In the genomic region with DNA sequence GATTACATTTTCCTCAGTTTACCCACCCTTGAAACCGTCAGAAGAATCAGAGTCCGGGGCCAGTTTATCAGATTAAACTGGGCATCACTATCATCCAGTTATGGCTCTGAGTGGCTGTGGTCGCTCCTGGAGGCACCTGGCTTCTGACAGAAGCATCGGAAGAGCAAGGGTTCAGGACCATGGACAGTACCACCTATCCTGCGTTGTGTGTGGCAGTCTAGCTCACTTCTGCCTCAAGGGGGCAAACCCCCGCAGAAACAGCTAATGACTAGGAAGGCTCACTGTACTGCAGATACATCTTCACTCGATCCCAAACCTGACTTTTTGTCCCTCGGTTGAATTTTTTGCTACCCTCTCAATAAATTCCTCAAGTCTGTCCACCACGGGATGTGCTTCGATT, we compare ENCODE assay signal across 9 mouse cellular contexts.
DNase-seq lines count a peak whose midpoint lies in the region; ATAC-seq and TF ChIP-seq lines count a peak whose summit lies in the region.
"Had no signal": no experiment of that assay in that cellular context is flagged by ENCODE, and none has a peak within 500 bp of the region (broad histone marks: within the 10 kb centered on the region; RNA-seq: fewer than 3 reads in every experiment).

No protein-coding gene starts in this region.

- no peak overlapping the region for H3K27ac ChIP-seq in forebrain, embryonic 14.5 days (ENCODE audit: low read depth, low read length)
- no peak overlapping the region for H3K27ac ChIP-seq in forebrain, embryonic 15.5 days (replicated peaks)
- H3K27ac ChIP-seq in midbrain, embryonic 14.5 days (replicated peaks; ENCODE audit: low read depth, low read length) = no peak overlapping the region
- H3K27ac ChIP-seq in midbrain, embryonic 16.5 days (ENCODE audit: low read length) = no peak overlapping the region
- H3K27ac ChIP-seq in hindbrain, postnatal 0 days = no peak overlapping the region
- H3K27ac ChIP-seq: limb, embryonic 12.5 days had no signal

- H3K4me2 ChIP-seq in forebrain, embryonic 14.5 days (ENCODE audit: low read length) = no peak overlapping the region
- H3K4me2 ChIP-seq in forebrain, embryonic 15.5 days (replicated peaks) = no peak overlapping the region
- H3K4me2 ChIP-seq in midbrain, embryonic 14.5 days (ENCODE audit: low read length) = no peak overlapping the region
- H3K4me2 ChIP-seq in midbrain, embryonic 16.5 days (ENCODE audit: low read length) = no peak overlapping the region
- no peak overlapping the region for H3K4me2 ChIP-seq in hindbrain, postnatal 0 days (ENCODE audit: low read depth, low read length)
- H3K4me2 ChIP-seq: limb, embryonic 12.5 days had no signal

- no peak overlapping the region for H3K4me3 ChIP-seq in forebrain, embryonic 14.5 days (ENCODE audit: low read depth, low read length)
- no peak overlapping the region for H3K4me3 ChIP-seq in forebrain, embryonic 15.5 days
- H3K4me3 ChIP-seq in midbrain, embryonic 14.5 days (replicated peaks; ENCODE audit: low read depth, low read length) = no peak overlapping the region
- H3K4me3 ChIP-seq in midbrain, embryonic 16.5 days (ENCODE audit: low read depth, low read length) = no peak overlapping the region
- no peak overlapping the region for H3K4me3 ChIP-seq in hindbrain, postnatal 0 days (ENCODE audit: low read length)
- H3K4me3 ChIP-seq: limb, embryonic 12.5 days had no signal

- H3K27me3 ChIP-seq in forebrain, embryonic 14.5 days (replicated peaks; ENCODE audit: control insufficient read depth, insufficient read depth, low read length) = no peaks in the 10 kb centered on the region
- no peaks in the 10 kb centered on the region for H3K27me3 ChIP-seq in forebrain, embryonic 15.5 days
- H3K27me3 ChIP-seq in midbrain, embryonic 14.5 days (ENCODE audit: control insufficient read depth, insufficient read depth, low read length) = no peaks in the 10 kb centered on the region
- no peaks in the 10 kb centered on the region for H3K27me3 ChIP-seq in midbrain, embryonic 16.5 days (ENCODE audit: control insufficient read depth, insufficient read depth, low read depth, low read length)
- no peaks in the 10 kb centered on the region for H3K27me3 ChIP-seq in hindbrain, postnatal 0 days (ENCODE audit: insufficient read depth, low read length)

- no peaks in the 10 kb centered on the region for H3K9me3 ChIP-seq in forebrain, embryonic 14.5 days (replicated peaks; ENCODE audit: control insufficient read depth, low read length)
- no peaks in the 10 kb centered on the region for H3K9me3 ChIP-seq in forebrain, embryonic 15.5 days
- H3K9me3 ChIP-seq in midbrain, embryonic 14.5 days (ENCODE audit: control insufficient read depth, low read length) = no peaks in the 10 kb centered on the region
- no peaks in the 10 kb centered on the region for H3K9me3 ChIP-seq in midbrain, embryonic 16.5 days (replicated peaks; ENCODE audit: control insufficient read depth, low read length, poor library complexity, severe bottlenecking)
- H3K9me3 ChIP-seq in hindbrain, postnatal 0 days (ENCODE audit: low read length) = no peaks in the 10 kb centered on the region
- H3K9me3 ChIP-seq: limb, embryonic 12.5 days had no signal

- no peak for ATAC-seq in forebrain, embryonic 14.5 days
- ATAC-seq in forebrain, embryonic 15.5 days (replicated peaks) = no peak
- no peak for ATAC-seq in midbrain, embryonic 14.5 days (ENCODE audit: low FRiP score, low TSS enrichment)
- no peak for ATAC-seq in midbrain, embryonic 16.5 days
- no peak for ATAC-seq in hindbrain, postnatal 0 days
- ATAC-seq in inflammation-experienced regulatory T-cells, adult 6 months = no peak

- peak; percentile 66 for TF ChIP-seq CTCF in hindbrain, postnatal 0 days (IDR thresholded peaks at IDR 0.05; ENCODE audit: low read depth)

- 12% methylated on average over 10 of the region's 10 CpGs for WGBS in forebrain, embryonic 14.5 days
- 22% methylated on average over 10 of the region's 10 CpGs for WGBS in forebrain, embryonic 15.5 days
- WGBS in midbrain, embryonic 14.5 days = 20% methylated on average over 10 of the region's 10 CpGs
- 19% methylated on average over 10 of the region's 10 CpGs for WGBS in midbrain, embryonic 16.5 days
- 20% methylated on average over 10 of the region's 10 CpGs for WGBS in hindbrain, postnatal 0 days

- no peaks in the 10 kb centered on the region for H3K4me1 ChIP-seq in forebrain, embryonic 14.5 days (ENCODE audit: control insufficient read depth, insufficient read depth, low read length)
- H3K4me1 ChIP-seq in forebrain, embryonic 15.5 days = 0 out of 2 replicates have a peak, but pooled peaks cover 12% of the 10 kb centered on the region
- peaks cover 24% of the 10 kb centered on the region for H3K4me1 ChIP-seq in midbrain, embryonic 14.5 days (ENCODE audit: control insufficient read depth, insufficient read depth, low read length)
- peaks cover 30% of the 10 kb centered on the region for H3K4me1 ChIP-seq in midbrain, embryonic 16.5 days (ENCODE audit: control insufficient read depth, insufficient read depth, low read length)
- H3K4me1 ChIP-seq in hindbrain, postnatal 0 days (ENCODE audit: insufficient read depth, low read length) = 0 out of 2 replicates have a peak, but pooled peaks cover 3% of the 10 kb centered on the region
- H3K4me1 ChIP-seq: limb, embryonic 12.5 days had no signal

- DNase-seq in forebrain, embryonic 14.5 days (ENCODE audit: low spot score) = peak; percentile 64
- DNase-seq in midbrain, embryonic 14.5 days = peak; percentile 68
- peak; percentile 74 for DNase-seq in hindbrain, postnatal 0 days (ENCODE audit: low spot score)
- DNase-seq in testis, postnatal 10 days (ENCODE audit: low spot score) = peak; percentile 53
- DNase-seq in ovary, postnatal 36 days (ENCODE audit: low spot score) = no peak

- no peak overlapping the region for H3K9ac ChIP-seq in forebrain, embryonic 14.5 days (ENCODE audit: low read length)
- H3K9ac ChIP-seq in forebrain, embryonic 15.5 days (replicated peaks) = no peak overlapping the region
- H3K9ac ChIP-seq in midbrain, embryonic 14.5 days (replicated peaks; ENCODE audit: low read length) = no peak overlapping the region
- no peak overlapping the region for H3K9ac ChIP-seq in midbrain, embryonic 16.5 days (ENCODE audit: low read depth, low read length)
- H3K9ac ChIP-seq in hindbrain, postnatal 0 days (replicated peaks; ENCODE audit: low read length) = no peak overlapping the region

- H3K36me3 ChIP-seq in forebrain, embryonic 14.5 days (ENCODE audit: control insufficient read depth, insufficient read depth, low read length) = no peaks in the 10 kb centered on the region
- H3K36me3 ChIP-seq in forebrain, embryonic 15.5 days = no peaks in the 10 kb centered on the region
- no peaks in the 10 kb centered on the region for H3K36me3 ChIP-seq in midbrain, embryonic 14.5 days (ENCODE audit: control insufficient read depth, insufficient read depth, low read length)
- no peaks in the 10 kb centered on the region for H3K36me3 ChIP-seq in midbrain, embryonic 16.5 days (ENCODE audit: control insufficient read depth, insufficient read depth, low read length)
- H3K36me3 ChIP-seq in hindbrain, postnatal 0 days (ENCODE audit: insufficient read depth, low read length) = no peaks in the 10 kb centered on the region
- H3K36me3 ChIP-seq: limb, embryonic 12.5 days had no signal
